Mouse (Mus musculus): Measurements from ENCODE around the gene Borcs6. TPM values are rescaled to one million over a fixed set of nuclear protein-coding genes. Genes with fewer than 3 reads are reported as not detected.

The Borcs6 gene
- polyA plus RNA-seq, 1 experiment from 2014 or later, result 4.3 TPM

DNA sequence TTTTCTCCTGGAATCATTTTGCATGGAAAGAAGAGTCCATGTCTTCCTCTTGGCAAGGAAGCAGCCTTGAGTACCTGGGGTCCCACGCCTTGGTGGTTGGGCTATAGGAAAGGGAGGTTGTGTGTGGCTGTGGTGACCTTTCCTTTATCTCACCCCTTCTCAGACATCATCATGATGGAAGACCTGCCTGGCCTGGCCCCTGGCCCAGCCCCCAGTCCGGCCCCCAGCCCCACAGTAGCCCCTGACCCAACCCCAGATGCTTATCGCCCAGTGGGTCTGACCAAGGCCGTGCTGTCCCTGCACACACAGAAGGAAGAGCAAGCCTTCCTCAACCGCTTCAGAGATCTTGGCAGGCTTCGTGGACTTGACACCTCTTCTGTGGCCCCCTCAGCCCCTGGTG lies 45.7 kb downstream of the Borcs6 start:
- peaks cover 93% of the 10 kb centered on the region for H3K36me3 ChIP-seq (replicated peaks)
- no peaks in the 10 kb centered on the region for H3K27me3 ChIP-seq
- WGBS (ENCODE audit: insufficient replicate concordance), result 76% methylated on average over 6 of the region's 6 CpGs
- H3K4me1 ChIP-seq (replicated peaks), result peaks cover 23% of the 10 kb centered on the region
- no peak overlapping the region for H3K4me3 ChIP-seq (replicated peaks)
- no peak for ATAC-seq (ENCODE audit: insufficient read depth)
- H3K9me3 ChIP-seq (replicated peaks), result no peaks in the 10 kb centered on the region
- no peak overlapping the region for H3K4me2 ChIP-seq
- no peak overlapping the region for H3K27ac ChIP-seq (replicated peaks)
- H3K9ac ChIP-seq, result no peak overlapping the region

- H3K4me3 ChIP-seq (replicated peaks), result no peak overlapping the region
- H3K27me3 ChIP-seq, result no peaks in the 10 kb centered on the region
- ATAC-seq (ENCODE audit: insufficient read depth), result no peak
- H3K9me3 ChIP-seq (replicated peaks), result no peaks in the 10 kb centered on the region
- WGBS (ENCODE audit: insufficient replicate concordance), result 67% methylated on average over 2 of the region's 2 CpGs
- H3K36me3 ChIP-seq (replicated peaks), result peaks cover 88% of the 10 kb centered on the region
- H3K27ac ChIP-seq (replicated peaks), result no peak overlapping the region
- H3K4me1 ChIP-seq (replicated peaks), result peaks cover 23% of the 10 kb centered on the region
- no peak overlapping the region for H3K9ac ChIP-seq
- no peak overlapping the region for H3K4me2 ChIP-seq
Observed at GRCm38 (mm10) chr11:69105796-69106195, 46.3 kb downstream of the Borcs6 start.

DNA sequence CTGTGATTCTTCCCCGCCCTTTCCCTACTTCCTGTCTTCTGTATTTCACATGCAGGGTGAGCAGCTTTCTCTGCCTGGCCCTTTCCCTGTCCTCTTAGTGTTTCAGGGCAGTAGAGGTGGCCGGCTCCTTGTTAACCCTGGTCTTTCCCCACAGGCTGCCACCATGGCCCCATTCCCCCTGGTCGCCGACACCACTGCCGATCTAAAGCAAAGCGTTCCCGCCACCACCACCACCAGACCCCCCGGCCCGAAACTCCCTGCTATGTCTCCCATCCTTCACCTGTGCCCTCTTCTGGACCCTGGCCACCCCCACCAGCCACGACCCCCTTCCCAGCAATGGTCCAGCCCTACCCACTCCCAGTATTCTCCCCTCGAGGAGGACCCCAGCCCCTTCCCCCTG lies 46.8 kb downstream of the Borcs6 start:
- WGBS (ENCODE audit: insufficient replicate concordance), result 81% methylated on average over 11 of the region's 11 CpGs
- Histone ChIP-seq H3K36me3 (replicated peaks) (peaks cover 82% of the 10 kb centered on the region), H3K9me3 (replicated peaks) (no peaks in the 10 kb centered on the region), H3K9ac (no peak overlapping the region), H3K27ac (replicated peaks) (no peak overlapping the region), H3K4me1 (replicated peaks) (peaks cover 24% of the 10 kb centered on the region), H3K27me3 (peaks cover 4% of the 10 kb centered on the region), H3K4me2 (no peak overlapping the region), H3K4me3 (replicated peaks) (no peak overlapping the region)
- no peak for ATAC-seq (ENCODE audit: insufficient read depth)

DNA sequence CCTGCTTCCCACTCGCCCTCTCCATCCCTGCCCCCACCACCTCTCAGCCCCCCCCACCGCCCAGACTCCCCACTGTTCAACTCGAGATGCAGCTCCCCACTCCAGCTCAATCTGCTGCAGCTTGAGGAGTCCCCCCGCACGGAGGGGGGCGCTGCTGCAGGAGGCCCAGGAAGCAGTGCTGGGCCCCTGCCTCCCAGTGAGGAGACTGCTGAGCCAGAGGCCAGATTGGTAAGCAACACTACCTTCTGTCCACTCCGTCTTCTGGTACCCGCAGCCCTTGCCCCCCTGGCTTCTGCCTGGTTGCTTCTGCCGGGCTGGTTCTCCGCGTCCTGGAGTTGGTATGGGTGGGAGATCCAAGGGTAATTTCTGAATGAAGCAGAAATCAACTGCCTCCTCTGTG lies 47.3 kb downstream of the Borcs6 start:
- Histone ChIP-seq H3K9me3 (replicated peaks) (no peaks in the 10 kb centered on the region), H3K27ac (replicated peaks) (no peak overlapping the region), H3K4me1 (replicated peaks) (peaks cover 29% of the 10 kb centered on the region), H3K27me3 (peaks cover 10% of the 10 kb centered on the region), H3K36me3 (replicated peaks) (peaks cover 77% of the 10 kb centered on the region), H3K4me3 (replicated peaks) (no peak overlapping the region), H3K4me2 (no peak overlapping the region), H3K9ac (no peak overlapping the region)
- WGBS (ENCODE audit: insufficient replicate concordance), result 73% methylated on average over 11 of the region's 11 CpGs
- ATAC-seq (ENCODE audit: insufficient read depth), result no peak

- peaks cover 18% of the 10 kb centered on the region for H3K27me3 ChIP-seq
- WGBS (ENCODE audit: insufficient replicate concordance), result 76% methylated on average over 11 of the region's 11 CpGs
- ATAC-seq (ENCODE audit: insufficient read depth), result no peak
- H3K27ac ChIP-seq (replicated peaks), result no peak overlapping the region
- H3K4me3 ChIP-seq (replicated peaks), result no peak overlapping the region
- H3K4me2 ChIP-seq, result no peak overlapping the region
- H3K9me3 ChIP-seq (replicated peaks), result no peaks in the 10 kb centered on the region
- peaks cover 33% of the 10 kb centered on the region for H3K4me1 ChIP-seq (replicated peaks)
- H3K9ac ChIP-seq, result no peak overlapping the region
- peaks cover 69% of the 10 kb centered on the region for H3K36me3 ChIP-seq (replicated peaks)
Observed at GRCm38 (mm10) chr11:69107676-69108075, 48.2 kb downstream of the Borcs6 start.

DNA sequence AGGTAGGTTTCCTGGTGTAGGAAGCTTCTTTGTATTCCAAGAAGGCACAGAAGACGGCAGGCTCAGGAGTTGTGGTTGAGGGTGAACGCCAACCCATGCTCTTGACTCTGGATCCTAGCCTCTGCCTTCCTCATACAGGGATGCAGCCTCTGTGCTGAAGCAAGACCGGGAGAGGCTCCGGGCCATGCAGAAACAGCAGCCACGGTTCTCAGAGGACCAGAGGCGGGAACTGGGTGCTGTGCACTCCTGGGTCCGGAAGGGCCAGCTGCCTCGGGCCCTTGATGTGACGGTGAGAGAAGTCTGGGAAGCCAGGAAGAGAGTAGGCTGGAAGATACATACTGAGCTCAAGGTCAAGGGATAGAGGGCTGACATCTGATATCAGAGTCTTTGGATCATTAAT lies 48.7 kb downstream of the Borcs6 start:
- H3K4me1 ChIP-seq (replicated peaks), result peaks cover 33% of the 10 kb centered on the region
- no peak overlapping the region for H3K9ac ChIP-seq
- H3K36me3 ChIP-seq (replicated peaks), result peaks cover 63% of the 10 kb centered on the region
- no peak for ATAC-seq (ENCODE audit: insufficient read depth)
- no peak overlapping the region for H3K27ac ChIP-seq (replicated peaks)
- WGBS (ENCODE audit: insufficient replicate concordance), result 78% methylated on average over 9 of the region's 9 CpGs
- no peak overlapping the region for H3K4me3 ChIP-seq (replicated peaks)
- H3K27me3 ChIP-seq, result peaks cover 23% of the 10 kb centered on the region
- H3K9me3 ChIP-seq (replicated peaks), result no peaks in the 10 kb centered on the region
- H3K4me2 ChIP-seq, result no peak overlapping the region

DNA sequence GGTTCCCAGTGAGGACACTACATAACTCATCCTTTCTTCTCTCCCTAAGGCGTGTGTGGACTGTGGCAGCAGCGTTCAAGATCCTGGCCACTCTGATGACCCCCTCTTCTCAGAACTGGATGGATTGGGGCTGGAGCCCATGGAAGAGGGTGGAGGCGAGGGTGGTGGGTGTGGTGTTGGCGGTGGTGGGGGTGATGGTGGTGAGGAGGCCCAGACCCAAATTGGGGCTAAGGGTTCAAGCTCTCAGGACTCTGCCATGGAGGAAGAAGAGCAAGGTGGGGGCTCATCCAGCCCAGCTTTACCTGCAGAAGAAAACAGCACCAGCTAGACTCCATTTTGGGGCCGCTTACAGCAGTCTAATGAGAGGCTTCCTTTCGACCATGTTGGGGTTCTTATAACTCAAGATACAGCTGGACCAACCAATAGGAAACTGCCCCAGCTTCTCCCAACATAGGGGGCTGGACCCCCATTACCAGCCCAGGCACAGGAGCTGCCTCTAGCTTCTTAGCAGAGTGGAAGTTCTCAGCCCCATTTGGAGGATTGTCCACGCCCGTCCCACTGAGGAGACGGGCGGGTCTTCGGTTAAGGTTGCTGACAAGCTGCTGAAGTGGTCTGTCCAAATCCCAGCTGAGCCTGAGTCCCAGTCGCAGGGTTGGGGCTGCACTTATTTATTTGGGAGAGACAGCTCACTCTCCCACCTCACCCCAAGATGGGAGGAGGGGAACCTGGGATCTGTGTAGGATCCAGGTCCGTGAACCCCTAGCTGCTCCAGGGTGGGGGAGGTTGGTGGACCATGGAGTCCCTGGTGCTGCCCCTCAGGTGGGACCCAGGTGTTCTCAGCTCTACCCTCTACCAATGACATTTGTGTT lies 49.7 kb downstream of the Borcs6 start:
- Histone ChIP-seq H3K36me3 (replicated peaks) (peaks cover 53% of the 10 kb centered on the region), H3K4me2 (peak overlapping the region; percentile 69), H3K27ac (replicated peaks) (no peak overlapping the region), H3K4me3 (replicated peaks) (no peak overlapping the region), H3K4me1 (replicated peaks) (peaks cover 33% of the 10 kb centered on the region), H3K27me3 (peaks cover 29% of the 10 kb centered on the region), H3K9ac (no peak overlapping the region), H3K9me3 (replicated peaks) (no peaks in the 10 kb centered on the region)
- 72% methylated on average over 13 of the region's 13 CpGs for WGBS (ENCODE audit: insufficient replicate concordance)
- ATAC-seq (ENCODE audit: insufficient read depth), result no peak

DNA sequence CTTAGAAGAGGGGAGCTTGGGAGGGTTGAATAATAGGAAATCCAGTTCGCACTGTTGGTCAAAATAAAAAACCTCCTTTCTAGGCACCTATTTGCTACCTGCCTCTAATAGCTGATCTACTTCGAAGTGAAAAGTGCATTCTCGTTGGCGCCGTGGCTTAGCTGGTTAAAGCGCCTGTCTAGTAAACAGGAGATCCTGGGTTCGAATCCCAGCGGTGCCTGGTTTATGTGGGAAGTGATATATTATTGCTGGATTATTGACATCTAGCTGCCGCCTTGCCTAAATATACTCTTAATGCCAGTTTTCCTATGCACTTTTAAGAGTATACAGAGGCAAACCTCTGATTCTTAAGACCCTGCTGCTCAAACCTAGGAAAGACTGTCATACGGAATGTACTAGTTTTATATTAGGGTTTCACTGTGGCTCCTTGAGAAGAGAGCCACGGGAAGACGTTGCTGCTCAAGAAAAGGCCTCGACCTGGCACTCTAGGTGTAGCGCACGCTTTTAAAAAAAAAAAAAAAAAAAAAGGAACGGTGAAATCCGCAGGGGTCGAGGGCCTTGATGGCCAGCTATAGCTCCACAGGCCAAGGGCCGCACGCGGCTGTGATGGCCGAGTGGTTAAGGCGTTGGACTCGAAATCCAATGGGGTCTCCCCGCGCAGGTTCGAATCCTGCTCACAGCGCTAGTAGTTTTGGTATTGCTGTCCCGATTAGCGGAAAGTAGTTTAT lies 51.0 kb downstream of the Borcs6 start:
- Histone ChIP-seq H3K27ac (replicated peaks) (peak overlapping the region; percentile 51), H3K4me3 (replicated peaks) (peak overlapping the region; percentile 58)
- WGBS (ENCODE audit: insufficient replicate concordance), result under 1% methylated on average over 30 of the region's 30 CpGs

More for the DNA sequence above, 51.0 kb downstream of the Borcs6 start:
- H3K36me3 ChIP-seq (replicated peaks), result peaks cover 41% of the 10 kb centered on the region
- H3K4me1 ChIP-seq (replicated peaks), result peaks cover 33% of the 10 kb centered on the region
- H3K4me2 ChIP-seq, result peak overlapping the region; percentile 69
- peak; percentile 69 for ATAC-seq (ENCODE audit: insufficient read depth)
- peak overlapping the region; percentile 46; the same call in 1 of the 2 replicates for H3K9ac ChIP-seq
- H3K27me3 ChIP-seq, result peaks cover 34% of the 10 kb centered on the region
- no peaks in the 10 kb centered on the region for H3K9me3 ChIP-seq (replicated peaks)

Other genes with a start within 250 kb of the Borcs6 start
- gene Ndel1, start 187.9 kb upstream of the Borcs6 start, polyA plus RNA-seq (2015; fragmentation: Nextera tagmentation; extraction: Ambion mirVana), result 37.6 and 41.7 TPM in 2 replicates
- 0.13 TPM in 2 replicates for gene Rnf222, start 171.2 kb upstream of the Borcs6 start, polyA plus RNA-seq (2015; fragmentation: Nextera tagmentation; extraction: Ambion mirVana)
- 434 and 517 TPM in 2 replicates for gene Rpl26, start 158.1 kb upstream of the Borcs6 start, polyA plus RNA-seq (2015; fragmentation: Nextera tagmentation; extraction: Ambion mirVana)
- not detected in 2 replicates for gene Odf4, start 132.6 kb upstream of the Borcs6 start, polyA plus RNA-seq (2015; fragmentation: Nextera tagmentation; extraction: Ambion mirVana)
- 1.4 and 1.8 TPM in 2 replicates for gene Arhgef15, start 102.2 kb upstream of the Borcs6 start, polyA plus RNA-seq (2015; fragmentation: Nextera tagmentation; extraction: Ambion mirVana)
- 0.44 and 0.46 TPM in 2 replicates for gene Slc25a35, start 91.6 kb upstream of the Borcs6 start, polyA plus RNA-seq (2015; fragmentation: Nextera tagmentation; extraction: Ambion mirVana)
- gene Rangrf, start 84.5 kb upstream of the Borcs6 start, polyA plus RNA-seq (2015; fragmentation: Nextera tagmentation; extraction: Ambion mirVana), result 21.7 and 22.4 TPM in 2 replicates
- 17.0 and 18.5 TPM in 2 replicates for gene Pfas, start 51.3 kb upstream of the Borcs6 start, polyA plus RNA-seq (2015; fragmentation: Nextera tagmentation; extraction: Ambion mirVana)
- gene Ctc1, start 43.8 kb upstream of the Borcs6 start, polyA plus RNA-seq (2015; fragmentation: Nextera tagmentation; extraction: Ambion mirVana), result 20.5 and 20.9 TPM in 2 replicates
- 111 and 115 TPM in 2 replicates for gene Aurkb, start 14.1 kb upstream of the Borcs6 start, polyA plus RNA-seq (2015; fragmentation: Nextera tagmentation; extraction: Ambion mirVana)
- 20.2 and 21.6 TPM in 2 replicates for gene Tmem107, start 11.1 kb downstream of the Borcs6 start, polyA plus RNA-seq (2015; fragmentation: Nextera tagmentation; extraction: Ambion mirVana)
- 14.9 and 19.6 TPM in 2 replicates for gene Vamp2, start 28.8 kb downstream of the Borcs6 start, polyA plus RNA-seq (2015; fragmentation: Nextera tagmentation; extraction: Ambion mirVana)
- gene Per1, start 35.5 kb downstream of the Borcs6 start, polyA plus RNA-seq (2015; fragmentation: Nextera tagmentation; extraction: Ambion mirVana), result 6.4 and 7.6 TPM in 2 replicates
- gene Hes7, start 60.7 kb downstream of the Borcs6 start, polyA plus RNA-seq (2015; fragmentation: Nextera tagmentation; extraction: Ambion mirVana), result 0.12 and 0.18 TPM in 2 replicates
- 0.07 TPM in 1 of 2 replicates, not detected in the other for gene 9130213A22Rik, start 62.9 kb downstream of the Borcs6 start, polyA plus RNA-seq (2015; fragmentation: Nextera tagmentation; extraction: Ambion mirVana)
- gene Aloxe3, start 66.2 kb downstream of the Borcs6 start, polyA plus RNA-seq (2015; fragmentation: Nextera tagmentation; extraction: Ambion mirVana), result 0.13 TPM in 1 of 2 replicates, not detected in the other
- gene Alox12b, start 97.3 kb downstream of the Borcs6 start, polyA plus RNA-seq (2015; fragmentation: Nextera tagmentation; extraction: Ambion mirVana), result not detected in 2 replicates
- gene Alox8, start 138.1 kb downstream of the Borcs6 start, polyA plus RNA-seq (2015; fragmentation: Nextera tagmentation; extraction: Ambion mirVana), result 0.05 and 0.06 TPM in 2 replicates
- not detected in 2 replicates for gene Gucy2e, start 177.3 kb downstream of the Borcs6 start, polyA plus RNA-seq (2015; fragmentation: Nextera tagmentation; extraction: Ambion mirVana)

Measured in liver, embryonic 15.5 days (tissue).